Mouse (Mus musculus): ENCODE data around the gene Tead1.
A peak's percentile ranks its signal among the peaks of the same experiment; 100 is the strongest.

Gene Tead1

DNA sequence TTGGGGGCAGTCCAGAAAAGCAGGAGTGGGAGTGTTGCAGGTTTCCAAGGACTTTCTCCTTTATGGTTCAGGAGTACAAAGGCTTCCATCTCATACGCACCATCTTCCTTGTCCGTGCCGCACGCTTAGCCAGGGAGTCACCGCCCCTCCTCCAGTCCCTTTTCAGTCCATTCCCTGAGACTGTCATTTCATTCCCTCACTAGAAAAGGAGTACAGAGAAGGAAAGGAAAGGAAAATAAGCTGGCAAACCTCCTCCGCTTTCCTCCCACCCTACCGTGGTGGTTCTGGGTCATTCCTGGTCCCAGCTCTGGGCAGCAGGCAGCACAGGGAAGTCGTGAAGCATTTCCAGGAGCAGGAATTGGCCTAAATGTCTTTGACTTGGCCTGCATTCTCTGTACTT, 52.5 kb downstream of the Tead1 start:
- no peak for DNase-seq

GRCm38 (mm10) chr7:112739174-112739573, 60.1 kb downstream of the Tead1 start:
- DNase-seq = no peak

DNA sequence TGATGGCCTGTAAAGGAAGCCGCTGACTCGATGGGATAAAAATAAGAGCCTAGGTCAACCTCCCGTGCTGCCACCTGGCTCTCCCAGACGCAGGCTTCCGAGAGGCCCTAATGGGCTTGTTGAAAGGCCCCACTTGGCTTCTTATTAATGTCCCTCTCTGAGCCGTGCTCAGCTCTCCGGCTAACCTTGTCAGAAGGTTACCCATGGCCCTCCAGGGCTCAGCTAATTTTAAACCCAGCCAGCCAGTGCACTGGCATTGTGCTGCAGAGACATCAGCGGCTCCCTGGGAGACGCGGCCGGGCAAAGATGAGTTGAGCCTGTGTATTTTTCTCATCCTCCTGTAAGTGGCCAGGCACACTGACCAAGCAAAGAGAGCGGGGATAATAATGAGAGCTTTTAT, 62.7 kb downstream of the Tead1 start:
- peak; percentile 80 for DNase-seq

GRCm38 (mm10) chr7:112743063-112743462, 63.9 kb downstream of the Tead1 start:
- DNase-seq = peak; percentile 58

- DNase-seq = peak; percentile 71
Observed at GRCm38 (mm10) chr7:112743621-112744395, 64.7 kb downstream of the Tead1 start.

DNA sequence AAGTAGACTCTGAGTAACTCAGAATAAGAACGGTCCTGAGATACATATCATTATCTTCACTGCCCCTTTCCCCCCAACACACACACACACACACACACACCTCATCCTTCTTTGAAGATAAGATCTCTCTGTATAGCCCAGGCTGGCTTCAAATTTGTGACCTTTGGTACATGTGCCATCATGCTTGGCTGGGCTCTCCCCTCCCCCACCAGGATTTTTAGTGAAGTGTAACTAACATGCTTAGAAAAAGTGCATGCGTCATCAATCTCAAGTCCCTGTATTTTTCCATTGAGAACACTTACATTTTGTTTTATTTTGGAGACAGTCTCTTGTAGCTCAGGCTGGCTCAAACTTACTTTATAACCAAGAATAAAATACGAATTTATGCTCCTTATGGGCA, 68.1 kb downstream of the Tead1 start:
- DNase-seq = peak; percentile 82

- no peak for DNase-seq
Observed at GRCm38 (mm10) chr7:112747836-112748235, 68.7 kb downstream of the Tead1 start.

DNA sequence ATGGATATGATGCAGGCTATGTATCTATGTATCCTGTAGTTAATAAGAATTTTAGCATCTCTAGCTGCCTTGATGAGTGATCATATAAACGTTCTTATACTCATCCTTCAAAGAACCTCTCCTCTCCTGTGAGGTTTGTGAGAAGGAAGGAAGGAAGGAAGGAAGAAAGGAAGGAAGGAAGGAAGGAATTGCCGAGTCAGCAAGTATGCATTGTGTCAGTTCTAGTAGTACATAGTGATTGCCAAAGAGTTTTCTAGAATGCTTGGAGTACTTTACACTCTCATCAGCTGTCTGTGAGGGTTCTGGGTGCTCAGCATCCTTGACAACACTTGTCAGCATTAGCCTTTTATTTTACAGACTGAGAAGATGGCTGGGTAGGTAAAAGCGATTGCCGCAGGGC, 69.2 kb downstream of the Tead1 start:
- no peak for DNase-seq

DNA sequence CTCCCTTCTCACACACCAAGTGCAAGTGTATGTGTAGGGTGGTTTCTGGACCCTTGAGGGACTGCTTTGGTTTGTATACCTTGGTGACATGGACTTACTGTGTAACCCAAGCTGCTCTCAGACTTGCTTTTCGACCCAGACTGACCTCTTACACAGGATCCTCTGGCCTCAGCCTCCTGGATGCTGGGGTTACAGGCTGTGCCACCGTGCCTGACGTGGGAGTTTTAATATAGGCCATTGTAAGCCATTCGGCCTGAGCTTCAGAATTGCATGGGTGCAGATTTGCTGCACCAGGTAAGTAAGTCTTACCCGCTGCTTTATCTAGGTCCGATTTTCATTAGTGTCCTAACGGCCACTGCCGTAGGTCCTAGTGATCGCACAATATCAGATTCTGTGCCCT, 71.0 kb downstream of the Tead1 start:
- DNase-seq = no peak

DNA sequence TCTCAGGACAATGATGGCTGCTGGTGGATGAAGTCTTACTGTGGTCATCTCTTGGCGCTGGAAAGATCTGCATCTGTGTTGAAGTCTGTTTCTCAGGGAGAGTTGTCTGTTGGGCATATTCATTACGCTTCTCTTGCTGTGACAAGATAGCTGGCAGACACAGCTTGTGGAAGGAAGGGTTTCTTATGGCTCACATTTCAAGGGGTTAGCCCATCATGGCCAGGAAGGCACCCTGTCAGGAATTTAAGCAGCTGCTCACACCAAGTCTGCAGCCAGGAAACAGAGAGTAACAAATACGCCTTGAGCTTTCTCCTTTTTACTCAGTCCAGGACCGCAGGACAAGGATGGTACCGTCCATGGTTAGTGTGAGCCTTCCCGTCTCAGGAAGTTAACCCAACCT, 73.2 kb downstream of the Tead1 start:
- DNase-seq = no peak

DNA sequence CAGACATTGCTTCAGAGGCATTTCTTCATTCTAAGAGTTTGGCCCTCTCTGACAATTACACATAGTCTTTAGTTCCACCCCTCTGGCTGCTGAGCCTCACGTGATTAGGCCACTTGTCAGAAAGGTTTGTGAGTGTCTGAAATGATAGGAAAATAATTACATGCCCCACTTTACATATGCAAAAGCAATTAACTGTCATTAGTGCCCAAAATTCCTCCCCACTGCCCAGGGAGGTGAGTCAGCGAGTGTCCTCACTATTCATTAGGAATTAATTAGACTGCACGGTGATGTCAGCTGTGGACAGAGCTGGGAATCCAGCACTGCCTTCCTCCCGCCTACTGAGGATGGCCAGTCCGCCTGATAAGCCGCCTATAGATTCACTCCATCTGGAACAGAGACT, 74.2 kb downstream of the Tead1 start:
- no peak for DNase-seq

DNA sequence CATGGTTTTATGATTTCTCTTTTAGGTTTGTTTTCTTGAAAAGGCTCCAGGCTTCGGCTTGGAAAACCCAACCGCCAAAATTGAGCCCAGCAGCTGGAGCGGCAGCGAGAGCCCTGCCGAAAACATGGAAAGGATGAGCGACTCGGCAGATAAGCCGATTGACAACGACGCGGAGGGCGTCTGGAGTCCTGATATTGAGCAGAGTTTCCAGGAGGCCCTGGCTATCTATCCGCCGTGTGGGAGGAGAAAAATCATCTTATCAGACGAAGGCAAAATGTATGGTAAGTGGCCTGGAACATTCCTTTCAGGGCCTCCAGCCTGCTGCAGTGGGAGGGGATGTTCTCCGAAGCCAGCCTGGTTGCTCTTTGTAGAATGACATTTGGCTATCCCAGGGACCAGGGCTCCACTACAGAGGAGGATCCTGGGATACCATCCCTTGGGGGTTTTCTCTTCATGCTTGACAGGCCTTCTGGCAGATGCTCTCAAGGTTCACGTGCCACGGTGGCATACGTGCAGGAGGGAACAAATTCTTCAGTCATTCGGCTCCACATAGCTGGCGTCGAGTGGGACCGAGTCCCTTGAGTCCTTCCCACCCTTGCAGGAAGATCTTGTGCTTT, 80.3 kb downstream of the Tead1 start:
- no peak for DNase-seq

GRCm38 (mm10) chr7:112760293-112760692, 81.2 kb downstream of the Tead1 start:
- no peak for DNase-seq

- DNase-seq = peak; percentile 43
Observed at GRCm38 (mm10) chr7:112760782-112761181, 81.7 kb downstream of the Tead1 start.

DNA sequence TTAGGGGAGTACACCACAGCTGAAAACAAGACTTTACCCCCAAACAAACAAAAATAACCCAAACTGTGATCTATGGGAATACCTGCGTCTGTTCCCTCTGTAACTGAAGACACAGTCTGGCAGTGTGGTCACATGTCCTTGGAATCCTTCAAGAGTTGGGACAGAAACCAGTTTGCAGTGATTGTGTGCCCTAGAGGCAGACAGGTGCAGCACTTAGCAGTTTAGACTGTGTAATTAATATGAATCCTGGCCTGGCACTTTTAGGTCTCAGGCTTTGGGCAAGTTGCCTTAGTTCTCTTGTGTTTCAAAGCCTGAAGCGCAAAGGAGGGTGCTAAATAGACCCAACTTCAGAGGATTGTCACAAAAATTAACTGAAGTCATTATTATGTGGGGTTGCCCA, 83.8 kb downstream of the Tead1 start:
- DNase-seq = no peak

GRCm38 (mm10) chr7:112763513-112763912, 84.4 kb downstream of the Tead1 start:
- DNase-seq = peak; percentile 88

DNA sequence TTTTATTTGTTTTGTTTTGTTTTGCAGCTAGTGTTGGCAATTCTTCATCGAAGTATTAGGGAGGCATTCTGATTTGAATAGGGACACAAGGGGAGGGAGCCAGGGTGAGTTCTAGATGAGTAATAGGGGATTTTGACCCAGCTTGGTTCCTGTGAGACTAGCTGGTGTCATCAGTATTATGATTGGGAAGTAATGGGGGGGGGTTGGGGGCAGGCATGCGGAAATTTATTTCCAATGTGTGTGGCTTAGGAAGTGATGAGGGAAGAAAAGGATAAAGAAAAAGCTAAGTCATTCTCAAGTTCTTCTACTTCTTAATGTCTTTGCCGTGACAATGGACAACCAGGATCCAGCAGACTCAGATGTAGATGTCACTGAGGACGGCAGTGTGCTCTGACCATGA, 85.8 kb downstream of the Tead1 start:
- no peak for DNase-seq

DNA sequence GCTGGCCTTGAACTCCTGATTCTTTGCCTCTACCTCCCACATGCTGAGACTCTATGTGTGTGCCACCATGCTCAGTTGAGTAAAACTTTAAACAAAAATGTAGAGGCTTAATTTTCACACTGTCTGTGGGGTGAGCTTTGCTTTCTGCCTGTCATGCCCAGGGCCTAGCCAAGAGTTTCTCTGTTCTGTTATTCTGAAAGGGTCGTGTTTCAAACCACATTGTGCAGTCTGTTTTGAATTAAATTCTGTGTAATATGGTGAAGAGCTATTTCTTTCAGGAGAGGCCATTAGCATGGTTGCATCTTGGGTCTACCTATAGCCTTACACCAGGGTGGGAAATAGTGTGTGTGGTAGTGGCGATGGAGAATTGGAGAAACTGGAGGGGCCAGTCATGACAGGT, 90.7 kb downstream of the Tead1 start:
- DNase-seq = no peak

DNA sequence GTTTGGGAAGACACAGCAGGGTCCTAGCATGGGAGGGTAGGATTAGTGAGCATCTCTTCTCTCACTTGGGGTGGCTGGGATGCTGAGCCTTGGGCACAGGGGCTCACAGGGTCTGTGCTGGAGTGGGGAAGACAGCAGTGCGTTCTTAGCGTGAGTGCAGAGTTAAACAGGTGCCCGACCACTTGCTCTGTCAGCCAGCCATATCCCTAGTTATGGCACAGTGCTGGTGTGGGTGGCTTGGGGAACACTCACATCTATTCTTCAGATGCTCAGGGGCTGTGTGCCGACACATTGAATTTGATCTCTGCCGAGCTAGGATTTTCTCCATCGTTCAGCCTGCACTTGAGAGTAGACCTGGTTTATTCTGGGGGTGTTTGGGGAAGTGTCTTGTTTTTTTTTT, 92.3 kb downstream of the Tead1 start:
- no peak for DNase-seq

DNA sequence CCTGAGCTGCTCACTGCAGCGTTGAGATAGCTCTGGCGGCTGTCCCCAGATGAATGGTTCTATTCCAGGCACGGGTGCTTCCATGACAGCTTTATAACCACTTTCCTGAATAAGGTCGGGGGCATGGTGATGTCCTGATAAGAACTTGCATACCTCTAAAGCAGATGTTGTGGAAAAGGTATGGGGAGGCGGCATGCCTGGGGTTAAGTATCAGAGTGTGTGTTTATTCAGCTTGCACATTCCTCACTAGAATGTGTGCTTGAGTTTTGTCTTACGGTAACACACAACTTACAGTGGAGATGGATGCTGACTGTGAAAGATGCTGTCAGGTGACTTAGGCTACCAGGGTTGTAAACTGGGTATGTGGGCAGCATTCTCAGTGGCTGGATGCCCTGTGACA, 93.7 kb downstream of the Tead1 start:
- DNase-seq = no peak

DNA sequence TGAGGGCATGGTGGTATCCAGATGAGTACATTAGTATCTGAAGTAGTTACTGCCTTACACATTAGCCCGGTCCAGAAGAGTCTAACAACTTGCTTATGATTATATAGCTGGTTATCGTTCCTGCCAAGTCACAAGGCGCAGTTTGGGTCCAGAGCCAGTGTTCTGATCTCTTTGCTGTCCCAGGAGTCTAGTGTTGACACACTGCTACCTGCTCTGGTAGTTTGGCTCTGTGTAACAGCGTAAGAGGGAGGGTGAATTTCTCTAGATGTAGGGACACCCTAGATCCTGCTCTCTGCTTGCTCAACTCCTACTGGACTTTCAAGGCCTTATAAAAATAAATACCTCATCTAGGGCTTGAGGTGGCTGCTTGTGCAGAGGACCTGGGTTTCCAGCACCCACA, 94.5 kb downstream of the Tead1 start:
- DNase-seq = peak; percentile 45

GRCm38 (mm10) chr7:112775816-112776215, 96.7 kb downstream of the Tead1 start:
- DNase-seq = no peak

- DNase-seq = no peak
Observed at GRCm38 (mm10) chr7:112776670-112777069, 97.6 kb downstream of the Tead1 start.

DNA sequence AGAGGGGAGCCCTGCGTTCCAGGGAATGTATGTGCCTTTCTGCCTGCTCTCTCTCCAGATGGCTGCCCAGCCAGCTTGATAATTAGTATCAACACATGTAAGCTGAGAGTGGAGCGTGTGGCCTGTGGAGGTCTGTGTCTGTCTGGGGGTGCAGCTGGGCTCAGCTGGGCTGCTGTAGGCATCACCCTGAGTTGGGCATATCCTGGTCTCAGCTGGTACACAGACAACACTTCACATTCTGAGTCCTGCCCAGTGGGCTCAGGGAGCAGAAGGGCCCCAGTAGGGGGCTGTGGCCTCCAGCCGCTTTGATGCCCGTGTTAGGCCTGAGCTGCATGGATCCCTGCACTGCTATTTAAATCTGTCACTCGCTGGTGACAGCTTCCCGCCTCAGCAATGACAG, 100.5 kb downstream of the Tead1 start:
- no peak for DNase-seq

DNA sequence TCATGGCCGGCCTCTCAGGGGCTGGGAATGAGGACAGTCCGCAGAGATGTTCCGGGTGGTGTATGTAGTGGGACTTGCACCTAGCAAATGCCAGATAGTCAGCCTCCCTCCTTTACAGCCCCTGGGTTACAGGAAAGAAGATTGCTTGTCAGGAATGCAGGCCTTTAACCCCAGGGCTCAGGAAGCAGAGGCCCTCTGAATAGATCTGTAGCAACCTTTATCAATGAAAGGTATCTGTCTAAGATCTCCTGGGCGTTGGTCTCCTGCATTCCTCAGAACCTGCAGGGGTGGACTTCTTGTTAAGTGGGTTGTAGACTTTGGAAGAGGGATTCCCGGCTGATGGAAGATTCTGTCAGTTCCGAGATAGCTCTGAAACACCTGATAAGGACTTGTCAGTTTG, 101.8 kb downstream of the Tead1 start:
- no peak for DNase-seq
